Mouse (Mus musculus): ENCODE results near the gene Col13a1.

Gene Col13a1

DNA sequence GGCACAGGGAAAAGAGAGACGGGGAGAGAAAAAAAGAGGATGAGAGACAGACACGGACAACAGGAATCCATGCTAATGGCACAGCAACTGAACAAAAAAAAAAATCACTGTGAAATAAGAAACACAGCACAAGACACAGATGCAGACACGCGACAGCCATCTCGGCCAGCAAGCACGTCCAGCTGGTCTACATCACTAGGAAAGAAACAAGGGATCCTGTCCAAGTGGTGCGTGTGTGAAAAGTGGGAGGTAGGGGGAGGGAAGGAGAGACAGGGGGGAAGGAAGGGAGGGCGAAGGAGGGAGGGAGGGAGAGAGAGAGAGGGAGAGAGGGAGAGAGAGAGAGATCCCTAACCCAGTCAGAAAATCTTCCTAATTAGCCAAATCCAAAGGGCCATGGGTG is 73.6 kb downstream of the Col13a1 start:
- no peak for DNase-seq (ENCODE audit: low read depth)

- DNase-seq (ENCODE audit: low read depth), result no peak
Measured at GRCm38 (mm10) chr10:61898116-61898515, 80.8 kb downstream of the Col13a1 start.

DNA sequence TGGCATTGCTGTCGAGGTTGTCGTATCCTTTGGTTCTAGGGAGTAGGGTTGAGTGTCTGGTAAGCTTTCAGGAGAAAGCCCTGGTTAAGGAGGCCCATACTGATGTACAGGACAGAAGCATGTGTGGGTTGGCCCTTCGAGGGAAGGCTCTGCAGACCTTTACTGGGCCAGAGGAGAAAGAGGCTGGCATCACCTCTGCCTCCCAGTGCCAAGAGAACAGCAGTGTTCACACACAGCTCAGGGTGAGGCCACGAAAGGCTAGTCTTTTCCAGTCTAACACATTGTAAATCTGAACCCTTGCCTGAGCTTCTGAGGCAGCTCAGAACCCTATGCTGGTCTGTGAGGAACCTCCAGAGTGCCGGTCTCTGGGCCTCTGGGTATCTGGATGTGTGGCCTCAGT is 84.3 kb downstream of the Col13a1 start:
- no peak for DNase-seq (ENCODE audit: low read depth)

- DNase-seq (ENCODE audit: low read depth), result no peak
Measured at GRCm38 (mm10) chr10:61891138-61891537, 87.8 kb downstream of the Col13a1 start.

GRCm38 (mm10) chr10:61890294-61890693 is 88.6 kb downstream of the Col13a1 start:
- no peak for DNase-seq (ENCODE audit: low read depth)

DNA sequence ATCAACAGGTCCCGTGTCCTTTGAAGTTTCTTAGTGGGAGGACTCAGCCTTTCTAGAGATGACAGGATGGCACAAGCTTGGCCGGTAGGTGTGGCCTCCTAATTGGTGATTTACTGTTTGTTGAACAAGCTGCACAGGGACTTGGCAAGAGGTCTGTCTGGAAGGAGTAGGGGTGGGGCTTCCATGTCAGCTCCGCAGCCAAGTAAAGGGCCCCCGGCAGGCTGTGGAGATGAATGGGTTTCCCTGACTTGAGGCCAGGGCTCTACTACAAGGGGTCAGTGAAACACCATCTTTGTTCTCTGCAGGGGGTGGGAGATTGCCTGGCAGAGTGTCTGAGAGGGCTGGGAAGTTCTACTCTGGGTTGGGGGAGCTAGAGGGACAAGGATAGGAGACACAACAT is 99.5 kb downstream of the Col13a1 start:
- DNase-seq (ENCODE audit: low read depth), result no peak

GRCm38 (mm10) chr10:61877787-61878186 is 101.1 kb downstream of the Col13a1 start:
- peak; percentile 61 for DNase-seq (ENCODE audit: low read depth)

- DNase-seq (ENCODE audit: low read depth), result no peak
Measured at GRCm38 (mm10) chr10:61869796-61870195, 109.1 kb downstream of the Col13a1 start.

- no peak for DNase-seq (ENCODE audit: low read depth)
Measured at GRCm38 (mm10) chr10:61866045-61866580, 112.8 kb downstream of the Col13a1 start.

GRCm38 (mm10) chr10:61859451-61859850 is 119.5 kb downstream of the Col13a1 start:
- DNase-seq (ENCODE audit: low read depth), result no peak

DNA sequence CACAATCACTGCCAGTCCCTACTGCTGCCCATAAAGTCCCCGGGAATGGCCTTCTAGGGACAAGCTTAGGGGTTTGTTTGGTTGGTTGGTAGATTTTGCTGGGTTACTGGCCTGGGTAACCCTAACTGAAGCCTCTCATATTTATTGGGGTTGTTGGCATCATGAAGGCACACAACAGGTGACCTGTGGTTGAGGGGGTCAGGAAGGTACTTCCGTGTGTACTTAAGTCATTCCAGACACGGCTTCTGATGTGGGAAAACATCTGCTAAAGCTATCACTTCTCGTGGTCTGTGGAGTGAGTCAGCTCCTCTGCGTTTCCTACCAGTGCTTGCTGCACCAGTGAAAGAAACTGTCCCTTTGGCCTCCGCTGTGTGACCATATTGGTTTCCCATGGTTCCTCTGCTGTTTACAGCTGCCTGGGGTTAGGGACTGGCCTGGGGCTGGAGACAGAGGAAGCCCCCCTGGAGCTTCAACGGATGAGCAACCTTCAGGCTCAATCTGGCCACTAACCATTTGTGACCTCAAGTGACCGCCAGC is 123.7 kb downstream of the Col13a1 start:
- no peak for DNase-seq (ENCODE audit: low read depth)

GRCm38 (mm10) chr10:61852824-61853223 is 126.1 kb downstream of the Col13a1 start:
- DNase-seq (ENCODE audit: low read depth), result no peak

GRCm38 (mm10) chr10:61848553-61848952 is 130.4 kb downstream of the Col13a1 start:
- DNase-seq (ENCODE audit: low read depth), result no peak

DNA sequence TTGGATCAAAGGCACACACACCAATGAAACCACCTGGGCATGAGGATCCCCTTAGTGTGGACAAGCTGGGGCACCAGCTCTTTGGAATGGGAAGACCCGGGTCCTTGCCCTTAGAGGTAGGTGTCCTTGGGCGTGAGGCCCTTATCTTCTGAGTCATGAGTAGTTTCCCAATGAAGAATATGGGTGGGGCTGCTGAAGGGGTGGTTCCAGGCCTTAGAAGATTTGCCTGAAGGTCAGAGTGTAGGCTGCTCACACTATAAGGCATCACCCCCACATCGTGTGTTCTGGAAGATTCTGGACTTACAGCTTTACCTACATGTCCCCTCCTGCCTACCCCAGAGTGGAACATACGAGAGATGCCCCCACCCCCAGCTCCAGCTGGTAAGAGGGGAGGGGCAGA is 133.4 kb downstream of the Col13a1 start:
- no peak for DNase-seq (ENCODE audit: low read depth)

DNA sequence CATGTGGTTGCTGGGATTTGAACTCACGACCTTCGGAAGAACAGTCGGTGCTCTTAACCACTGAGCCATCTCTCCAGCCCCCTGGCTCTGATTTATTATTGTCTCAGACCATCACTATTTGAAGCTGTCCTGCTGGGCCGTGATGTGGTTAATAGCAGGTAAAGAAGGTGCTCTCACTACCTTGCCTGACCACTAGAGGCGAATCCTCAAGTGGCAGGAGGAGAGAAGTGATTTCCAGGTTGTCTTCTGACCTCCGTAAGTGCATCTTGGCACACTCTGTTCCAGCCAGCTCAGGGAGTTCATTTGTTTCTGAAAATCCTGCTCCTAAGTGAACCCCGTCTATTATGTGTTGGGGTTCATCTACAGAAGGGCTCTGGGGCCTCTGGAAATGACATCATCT is 134.4 kb downstream of the Col13a1 start:
- DNase-seq (ENCODE audit: low read depth), result no peak

DNA sequence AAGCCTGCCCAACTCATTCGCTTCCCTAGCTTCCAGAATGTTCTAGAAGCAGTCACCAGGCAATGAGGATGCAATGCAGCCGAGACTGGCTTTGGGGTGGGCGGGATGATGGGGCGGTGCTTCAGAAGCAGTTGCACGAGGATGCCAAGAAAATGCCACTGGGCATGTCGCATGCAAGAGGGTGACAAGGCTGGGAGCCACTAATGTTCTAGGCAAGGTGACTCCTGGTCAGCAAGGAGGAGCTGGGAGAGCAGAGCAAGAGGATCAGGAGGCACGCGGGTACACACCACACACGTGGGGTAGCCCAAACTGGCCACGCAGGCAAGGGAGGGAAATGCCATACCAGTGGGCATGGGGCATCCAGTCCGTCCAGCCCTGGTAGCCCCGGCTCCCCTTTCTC is 136.6 kb downstream of the Col13a1 start:
- no peak for DNase-seq (ENCODE audit: low read depth)

DNA sequence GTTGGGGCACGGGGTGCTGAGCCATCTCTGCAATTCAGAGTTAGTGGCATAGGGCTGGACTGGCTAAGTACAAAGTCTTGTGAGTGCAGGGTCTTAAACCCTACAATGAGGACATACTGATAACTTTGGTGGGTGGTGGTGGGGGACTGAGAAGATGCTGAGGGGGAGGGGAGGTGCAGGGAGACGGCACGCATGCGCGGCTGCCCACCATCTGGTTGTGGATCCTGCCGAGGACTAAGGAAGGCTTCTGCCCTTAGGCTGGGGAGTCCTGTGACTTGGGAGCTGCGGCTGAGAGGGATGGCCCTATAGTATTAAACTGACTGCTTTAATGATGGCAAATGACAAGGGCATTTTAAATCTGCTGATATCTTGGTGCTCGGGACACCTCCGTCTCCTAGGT is 139.6 kb downstream of the Col13a1 start:
- DNase-seq (ENCODE audit: low read depth), result no peak

GRCm38 (mm10) chr10:61838769-61839168 is 140.1 kb downstream of the Col13a1 start:
- peak; percentile 60 for DNase-seq (ENCODE audit: low read depth)

GRCm38 (mm10) chr10:61837286-61837685 is 141.6 kb downstream of the Col13a1 start:
- DNase-seq (ENCODE audit: low read depth), result no peak

- no peak for DNase-seq (ENCODE audit: low read depth)
Measured at GRCm38 (mm10) chr10:61834288-61834687, 144.6 kb downstream of the Col13a1 start.

- DNase-seq (ENCODE audit: low read depth), result no peak
Measured at GRCm38 (mm10) chr10:61832713-61833112, 146.2 kb downstream of the Col13a1 start.

DNA sequence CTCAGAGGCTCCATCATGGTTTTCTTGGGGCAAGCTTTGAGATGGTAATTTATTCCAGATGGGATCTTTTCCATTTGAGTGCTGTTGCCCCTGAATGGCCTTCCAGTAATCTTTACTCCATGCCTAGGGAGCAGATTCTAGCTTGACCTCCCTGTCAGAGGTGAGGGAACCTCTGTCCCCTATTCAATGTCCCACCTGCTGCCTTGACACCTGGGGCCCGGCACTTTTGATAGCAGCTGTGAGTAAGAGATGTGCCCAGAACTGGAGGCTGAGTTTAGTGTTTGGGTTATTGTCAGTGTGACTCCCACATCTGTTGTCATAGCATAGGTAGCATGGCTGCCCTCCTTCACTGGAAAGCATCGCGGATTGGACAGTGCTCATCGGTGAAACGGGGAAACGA is 147.2 kb downstream of the Col13a1 start:
- DNase-seq (ENCODE audit: low read depth), result no peak

DNA sequence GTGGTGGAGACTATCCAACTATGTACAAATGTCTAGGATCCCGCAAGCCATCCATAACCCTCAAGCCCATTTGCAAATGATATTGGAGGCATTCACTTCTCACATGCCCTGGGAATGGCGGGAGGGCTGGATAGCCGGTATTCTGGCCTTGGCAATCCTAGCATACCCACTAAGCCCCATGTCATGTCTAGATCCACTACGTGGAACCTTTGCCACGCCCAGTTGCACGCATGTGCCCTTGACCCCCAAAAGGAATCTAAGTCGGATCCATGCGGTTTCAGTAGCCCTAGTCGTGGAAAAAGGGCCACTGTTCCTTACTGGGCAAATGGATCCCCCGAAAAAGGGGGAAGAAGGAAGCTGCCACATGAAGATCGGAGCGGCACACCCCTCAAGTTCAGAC is 147.7 kb downstream of the Col13a1 start:
- DNase-seq (ENCODE audit: low read depth), result no peak

DNA sequence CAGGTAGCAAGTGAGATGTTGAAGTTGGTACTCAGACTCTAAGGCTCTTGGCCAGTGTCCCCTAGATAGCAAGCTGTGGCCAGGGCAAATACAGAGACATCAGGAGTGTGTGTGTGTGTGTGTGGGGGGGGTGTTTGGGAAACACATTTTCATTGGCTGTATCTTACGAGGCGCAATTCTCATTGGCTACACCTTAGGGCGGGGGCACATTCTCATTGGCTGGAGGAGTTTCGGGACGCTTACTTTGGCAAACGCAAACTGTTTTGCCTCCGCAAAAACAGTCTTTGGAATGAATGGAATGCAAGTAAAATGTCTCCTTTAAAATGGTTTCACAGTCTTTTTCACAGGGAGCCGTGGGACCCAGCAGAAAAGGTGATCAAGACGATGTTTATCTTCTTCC is 148.1 kb downstream of the Col13a1 start:
- DNase-seq (ENCODE audit: low read depth), result no peak

DNA sequence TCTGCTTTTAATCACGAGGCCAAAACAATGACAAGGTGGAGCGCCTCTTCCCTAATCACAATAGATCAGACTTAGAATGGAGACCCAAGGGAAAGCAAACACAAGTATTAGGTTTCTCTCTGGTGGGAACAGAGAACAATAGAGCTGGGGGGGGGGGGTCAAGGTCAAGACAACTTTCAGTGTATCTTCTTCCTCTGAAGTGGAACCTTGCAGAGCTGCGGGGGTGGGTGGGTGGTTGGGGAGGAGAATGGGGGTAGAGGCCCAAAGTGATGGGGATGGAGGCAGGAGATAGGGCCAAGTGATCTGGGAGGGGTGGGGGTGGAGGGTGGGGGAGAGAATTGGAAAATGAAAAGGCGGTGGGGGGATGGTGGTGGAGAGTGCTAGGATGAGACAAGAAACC is 149.9 kb downstream of the Col13a1 start:
- DNase-seq (ENCODE audit: low read depth), result no peak

All from induced T-regulatory cell, adult 2 months (primary cell).